Mouse (Mus musculus): ENCODE results near the gene Epha4.

The Epha4 gene

DNA sequence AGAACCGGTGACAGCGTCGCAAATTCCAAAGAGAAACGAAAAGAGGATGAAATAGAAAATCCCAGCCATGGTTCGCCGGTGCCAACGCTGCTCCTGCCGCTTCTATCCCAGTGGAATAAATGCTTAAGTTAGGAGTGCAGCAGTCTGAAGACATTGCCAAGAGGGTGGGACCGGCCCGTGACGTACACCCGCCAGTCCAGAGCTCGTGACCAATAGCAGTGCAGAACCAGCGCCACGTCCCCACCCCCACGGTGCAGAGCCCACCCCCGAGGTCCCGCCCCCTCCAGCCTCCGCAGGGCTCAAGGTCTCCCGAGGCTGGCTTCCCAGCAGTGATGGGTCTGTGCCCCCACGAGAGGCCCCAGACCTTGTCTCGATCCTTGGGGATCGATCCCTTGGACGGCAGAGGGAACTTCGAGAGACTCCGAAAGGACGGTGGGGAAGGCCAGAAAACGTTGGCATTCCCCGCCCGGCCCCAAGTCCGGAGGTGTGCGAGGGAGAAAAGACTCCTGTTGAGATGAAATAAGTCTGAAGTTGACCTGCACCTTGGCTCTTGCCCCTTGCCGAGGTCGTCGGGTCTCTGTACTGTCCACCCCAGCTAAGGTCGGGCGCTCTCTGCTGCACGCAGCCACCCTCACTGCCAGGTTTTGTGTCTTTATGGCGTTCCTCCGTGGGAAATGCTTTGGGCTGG, at the start of gene Epha4:
TSS of gene Epha4 (minus strand) at position 126 of the 688 bp plus-strand sequence.
- peak; percentile 95 for DNase-seq (ENCODE audit: low spot score)

DNA sequence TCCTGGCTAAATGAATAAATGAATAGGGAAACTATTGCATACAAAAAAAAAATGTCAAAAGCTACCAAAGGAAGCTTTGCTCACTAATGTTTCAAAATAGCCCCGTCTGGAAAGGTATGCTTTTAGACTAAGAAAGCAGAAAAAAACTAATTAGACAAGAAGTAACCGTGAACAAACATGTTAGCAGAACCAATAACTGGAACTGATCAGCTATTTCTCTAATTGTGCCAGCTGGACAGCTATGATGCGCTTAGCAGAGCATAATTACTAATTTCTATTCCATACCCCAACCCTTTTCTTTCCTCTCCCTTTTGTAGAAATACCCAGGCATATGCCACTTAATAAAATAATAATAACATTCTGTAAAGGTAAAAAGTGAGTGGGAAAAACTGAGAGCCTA, 41.3 kb upstream of the Epha4 start:
- DNase-seq (ENCODE audit: low spot score), result no peak

DNA sequence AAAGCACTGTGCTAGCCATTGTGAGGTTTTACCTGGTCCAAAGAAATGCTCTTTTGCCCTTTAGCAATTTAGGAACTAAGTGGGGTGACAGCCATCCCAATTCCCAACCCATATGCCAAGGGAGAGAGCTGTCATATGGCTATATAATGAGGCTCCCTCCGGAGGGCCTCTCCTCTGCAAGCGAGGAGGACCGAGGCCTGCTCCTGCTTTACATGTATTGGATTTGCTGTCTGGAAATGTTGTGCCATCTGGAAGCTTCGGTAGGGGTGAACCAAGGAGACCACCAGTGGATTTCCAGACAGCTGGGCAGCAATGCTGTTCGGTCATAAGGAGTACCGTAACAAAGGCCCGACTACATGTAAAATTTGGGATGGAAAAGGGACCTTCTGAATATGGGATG, 37.0 kb upstream of the Epha4 start:
- no peak for DNase-seq (ENCODE audit: low spot score)

DNA sequence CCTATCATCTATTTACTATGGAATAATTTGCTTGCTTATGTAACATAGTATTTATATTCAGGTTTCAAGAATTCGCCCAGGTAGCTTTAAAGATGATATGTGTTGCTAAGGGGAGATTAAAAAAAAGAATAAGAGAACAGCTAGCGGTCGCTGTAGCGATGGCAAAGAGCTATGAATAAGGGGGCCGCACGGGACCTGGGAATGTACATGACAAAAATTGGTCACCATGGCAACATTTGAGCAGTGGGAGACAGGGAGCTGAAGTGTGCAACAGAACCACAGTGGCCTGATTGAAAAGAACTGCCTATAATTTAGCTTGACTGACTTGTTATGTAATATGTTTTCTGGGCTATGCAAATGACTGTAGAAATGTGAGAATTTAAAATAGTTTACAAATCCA, 30.8 kb upstream of the Epha4 start:
- peak; percentile 64 for DNase-seq (ENCODE audit: low spot score)

DNA sequence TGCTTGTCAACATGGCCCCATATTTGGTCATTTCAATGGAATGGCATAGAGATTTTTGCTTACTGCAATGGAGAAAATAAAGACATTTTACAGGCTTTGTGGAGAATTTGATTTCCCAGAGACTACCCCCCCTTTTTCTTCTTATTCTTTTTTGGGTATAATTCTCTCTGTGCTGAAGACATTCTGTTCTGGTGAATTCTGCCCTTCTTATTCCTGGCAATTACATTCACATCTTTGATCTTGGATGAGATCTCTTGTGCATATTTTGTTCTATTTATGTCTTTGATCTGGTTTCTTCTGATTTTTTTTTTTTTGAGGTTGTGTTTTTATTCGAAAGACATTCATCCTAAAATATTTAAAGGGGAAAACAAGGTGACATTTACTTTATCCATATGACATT, 30.1 kb upstream of the Epha4 start:
- DNase-seq (ENCODE audit: low spot score), result no peak

DNA sequence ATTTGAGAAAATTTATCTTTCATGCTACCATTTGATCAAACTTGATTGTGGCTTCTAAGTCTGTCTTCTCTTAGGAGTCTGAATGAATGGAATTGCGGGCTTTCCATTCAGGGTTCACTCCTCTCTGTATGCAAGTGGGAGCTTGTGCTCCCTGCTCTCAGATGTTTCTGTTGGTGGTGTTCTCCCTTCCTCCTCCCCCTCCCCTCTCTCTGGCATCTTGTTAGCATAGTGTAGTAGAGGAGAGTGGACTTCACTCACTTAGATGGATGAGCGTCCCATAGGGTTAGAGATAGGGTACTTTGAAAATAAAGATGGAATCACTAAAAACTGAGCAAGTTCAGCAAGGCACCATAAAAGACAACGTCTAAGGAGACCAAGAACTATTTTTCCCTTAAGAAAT, 29.4 kb upstream of the Epha4 start:
- DNase-seq (ENCODE audit: low spot score), result no peak

DNA sequence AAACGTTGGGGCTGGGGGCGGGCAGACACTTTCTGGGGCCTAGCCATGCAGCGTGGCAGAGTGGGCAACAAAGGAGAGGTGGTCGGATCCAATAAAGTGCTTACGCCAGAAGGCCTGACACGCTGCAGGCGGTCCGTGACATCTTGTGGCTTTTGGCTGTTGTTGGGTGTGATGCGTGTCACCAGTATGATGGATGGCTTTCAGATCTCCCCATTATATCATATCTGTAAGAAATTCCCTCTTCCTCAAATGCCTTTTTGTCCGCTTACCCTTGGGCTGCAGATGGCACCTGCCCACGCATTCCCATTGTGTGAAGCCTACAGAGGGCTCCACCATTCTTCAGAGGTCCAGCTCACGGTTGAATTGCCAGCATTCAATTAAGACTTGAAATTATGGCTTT, 25.1 kb upstream of the Epha4 start:
- DNase-seq (ENCODE audit: low spot score), result no peak

DNA sequence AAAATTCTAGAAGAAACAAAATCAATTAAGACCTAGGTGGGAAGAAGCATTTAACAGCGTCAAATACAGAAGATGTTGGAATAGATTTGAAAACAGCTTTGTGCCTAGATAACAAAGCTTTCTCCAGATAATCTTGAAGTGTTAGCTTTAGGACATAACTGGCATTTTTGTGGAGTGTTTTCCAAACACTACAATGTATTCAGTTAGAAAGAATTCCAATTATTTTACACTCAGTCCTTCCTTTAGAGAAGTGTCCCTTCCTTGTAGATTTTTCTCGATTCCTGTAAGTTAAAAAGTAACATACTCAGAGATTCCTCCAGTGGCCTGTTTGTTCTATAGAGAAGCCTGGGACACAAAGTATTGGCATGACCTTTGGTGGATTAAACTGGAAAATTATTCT, 23.7 kb upstream of the Epha4 start:
- DNase-seq (ENCODE audit: low spot score), result no peak

DNA sequence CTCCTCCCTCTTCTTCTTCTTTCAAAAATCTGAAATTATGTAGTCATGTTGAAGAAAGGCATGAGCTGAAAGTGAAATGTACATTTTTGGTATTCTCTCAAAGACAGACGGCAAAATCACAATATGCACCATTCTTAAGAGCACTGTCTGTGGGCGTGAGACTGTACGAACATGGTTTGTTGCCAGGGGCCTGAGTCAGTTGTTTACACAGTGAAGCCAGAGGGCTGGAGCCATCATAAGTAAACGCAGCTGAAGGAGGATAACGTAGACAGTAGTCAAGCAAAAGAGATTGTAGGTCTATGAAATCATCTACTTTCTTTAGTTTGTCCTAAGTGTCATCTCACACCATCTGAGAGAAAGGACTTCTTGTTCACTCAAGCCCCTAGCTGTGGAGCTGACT, 21.0 kb upstream of the Epha4 start:
- DNase-seq (ENCODE audit: low spot score), result no peak

DNA sequence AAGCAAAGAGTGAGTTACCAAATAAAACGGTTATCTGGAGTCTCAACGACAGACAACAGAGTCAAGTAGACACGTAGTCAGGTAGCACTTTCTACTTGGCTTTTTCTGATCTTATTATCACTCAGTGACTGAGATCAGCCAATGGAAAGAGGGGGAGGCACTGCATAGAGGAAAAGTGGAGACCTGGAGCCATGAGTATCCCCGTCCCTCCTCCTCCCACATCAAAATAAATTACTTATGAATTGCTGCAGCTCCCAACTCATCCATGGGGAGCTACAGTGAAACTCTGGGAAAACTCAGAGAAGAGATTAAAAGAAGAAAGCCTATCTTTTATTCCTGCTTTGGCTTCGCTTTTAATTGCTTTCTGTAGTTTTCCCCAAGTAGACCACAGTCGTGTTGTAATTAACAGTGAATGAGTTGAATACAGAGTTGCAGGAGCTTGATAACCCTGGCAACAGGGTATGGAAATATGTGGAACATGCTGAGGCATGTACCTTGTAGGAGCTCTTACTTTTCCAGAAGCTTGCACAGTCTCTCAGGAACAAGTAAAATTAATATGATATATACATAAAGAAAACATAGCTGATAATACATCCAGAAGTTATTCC, 17.8 kb upstream of the Epha4 start:
- no peak for DNase-seq (ENCODE audit: low spot score)

DNA sequence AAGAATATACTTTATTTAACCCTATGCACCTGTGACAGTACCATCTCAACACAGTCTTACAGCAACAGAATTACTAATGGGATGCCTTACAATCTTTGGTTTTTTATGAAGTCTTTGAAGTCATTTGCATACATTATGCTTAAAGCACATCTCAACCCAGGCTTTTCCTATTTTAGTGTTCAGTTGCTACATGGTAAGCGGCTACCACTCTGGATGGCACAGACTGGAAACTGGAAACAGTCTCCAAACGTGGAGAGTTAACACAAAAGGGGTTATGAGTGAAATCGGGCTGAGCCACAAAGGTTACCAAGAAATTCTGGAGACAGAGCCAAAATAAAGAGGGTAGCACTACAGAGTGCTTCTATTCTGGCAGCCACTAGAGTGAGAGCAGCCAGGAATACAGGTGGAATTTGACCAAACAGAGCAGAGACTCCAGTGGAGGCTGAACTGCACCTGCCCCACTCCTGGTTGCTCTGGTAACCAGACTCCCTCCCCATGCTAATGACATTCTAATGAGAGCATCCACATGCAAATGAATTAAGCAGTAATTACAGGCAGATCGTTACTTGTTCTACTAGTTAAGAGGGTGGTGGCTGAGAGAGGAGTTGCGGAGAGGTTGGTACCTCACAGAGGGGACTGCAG, 17.2 kb upstream of the Epha4 start:
- no peak for DNase-seq (ENCODE audit: low spot score)

DNA sequence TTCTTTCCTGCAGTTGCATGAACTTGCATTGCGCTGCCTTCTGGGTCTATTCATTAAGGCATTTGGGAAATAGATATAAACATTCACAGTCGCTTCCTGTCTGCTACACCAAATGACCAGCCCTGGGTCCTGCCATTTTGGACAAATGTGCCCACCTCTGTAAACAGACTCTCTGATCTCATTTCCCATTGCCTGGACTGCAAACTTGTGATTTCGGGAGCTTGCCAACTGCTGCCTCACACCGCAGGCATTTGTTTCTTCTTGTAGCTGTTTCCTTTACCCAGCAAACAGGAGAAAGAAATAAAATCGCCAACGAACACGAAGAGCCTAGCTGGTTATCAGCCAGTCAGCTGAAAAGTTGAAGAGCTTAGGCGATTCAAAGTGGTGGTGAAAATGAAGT, 10.2 kb upstream of the Epha4 start:
- no peak for DNase-seq (ENCODE audit: low spot score)

DNA sequence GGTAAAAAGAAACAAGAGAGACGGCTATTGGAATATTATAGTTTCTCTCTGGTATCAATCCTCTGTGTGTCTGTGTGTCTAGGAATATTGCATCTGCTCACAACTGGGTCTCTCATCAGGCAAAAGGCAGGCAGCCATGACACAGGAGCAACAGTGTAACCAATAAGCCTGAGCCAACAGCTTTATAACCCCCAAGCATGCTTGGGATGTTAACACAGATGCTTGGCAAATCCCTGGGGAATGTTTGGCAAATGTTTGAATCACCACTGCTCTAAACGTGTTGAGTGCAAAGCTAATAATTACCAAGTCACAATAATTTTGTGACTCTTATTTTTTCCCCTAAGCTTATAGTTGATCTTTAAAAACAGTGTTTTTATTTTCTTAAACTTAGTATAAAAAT, 8.5 kb upstream of the Epha4 start:
- no peak for DNase-seq (ENCODE audit: low spot score)

DNA sequence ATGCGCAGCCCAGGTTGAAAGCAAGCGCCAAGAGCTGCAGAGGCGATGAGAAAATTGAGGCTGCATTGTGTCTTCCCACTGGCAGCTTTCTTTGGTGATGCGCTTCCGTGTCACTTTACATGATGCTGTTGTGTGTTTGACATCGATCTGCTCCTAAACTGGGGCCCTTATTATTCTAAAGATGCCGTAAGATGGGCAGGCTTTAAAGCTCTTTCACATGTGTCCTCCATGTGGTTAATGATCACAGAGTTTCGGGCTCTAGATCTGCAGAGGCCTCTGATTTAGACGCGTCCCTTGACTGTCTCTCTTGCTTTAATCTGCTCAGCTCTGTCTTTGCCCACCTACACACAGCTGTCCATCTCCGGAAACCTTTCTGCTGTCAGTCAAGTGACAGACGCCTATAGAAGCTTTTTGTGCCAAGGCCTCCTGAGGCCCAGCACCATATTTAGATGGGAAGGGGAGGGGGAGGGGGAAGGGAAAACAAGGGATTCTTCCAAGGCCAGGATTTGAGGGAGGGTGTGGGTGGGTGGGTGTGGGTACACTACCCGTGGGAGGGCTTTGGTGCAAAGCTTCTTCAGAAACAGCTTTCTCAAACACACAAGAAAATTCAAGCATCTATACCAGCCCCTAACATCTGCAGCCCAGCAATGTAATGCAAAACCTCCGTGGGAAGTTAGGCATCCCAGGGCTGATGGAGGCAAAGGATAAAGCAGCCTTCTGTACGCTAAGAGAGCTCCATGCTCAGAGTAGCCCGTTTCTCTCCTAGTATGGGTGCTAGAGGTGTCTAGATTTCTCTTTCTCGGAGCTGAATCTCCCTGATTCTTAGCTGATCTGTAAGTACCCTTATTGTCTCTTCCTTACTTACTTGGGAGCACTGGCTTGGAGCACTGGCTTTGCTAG, 7.0 kb upstream of the Epha4 start:
- no peak for DNase-seq (ENCODE audit: low spot score)

DNA sequence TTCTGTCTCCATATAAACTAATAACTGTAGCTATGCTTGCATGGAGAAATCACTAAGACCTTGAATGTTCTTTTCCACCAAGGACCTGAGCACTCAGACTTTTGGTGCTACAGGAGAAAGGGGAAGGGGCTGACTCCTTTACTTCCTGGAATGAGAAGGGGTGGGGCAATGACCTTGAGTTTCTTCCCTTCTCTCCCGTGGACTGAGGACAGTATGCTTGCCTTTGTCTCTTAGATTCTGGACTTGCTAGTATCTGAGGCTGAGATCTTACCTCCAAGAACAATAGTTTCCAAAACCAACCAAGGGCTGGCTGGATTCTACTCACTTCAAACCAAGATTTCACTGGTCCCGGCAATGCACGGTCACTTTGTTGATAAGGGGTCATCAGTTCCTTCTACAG, 3.8 kb upstream of the Epha4 start:
- no peak for DNase-seq (ENCODE audit: low spot score)

DNA sequence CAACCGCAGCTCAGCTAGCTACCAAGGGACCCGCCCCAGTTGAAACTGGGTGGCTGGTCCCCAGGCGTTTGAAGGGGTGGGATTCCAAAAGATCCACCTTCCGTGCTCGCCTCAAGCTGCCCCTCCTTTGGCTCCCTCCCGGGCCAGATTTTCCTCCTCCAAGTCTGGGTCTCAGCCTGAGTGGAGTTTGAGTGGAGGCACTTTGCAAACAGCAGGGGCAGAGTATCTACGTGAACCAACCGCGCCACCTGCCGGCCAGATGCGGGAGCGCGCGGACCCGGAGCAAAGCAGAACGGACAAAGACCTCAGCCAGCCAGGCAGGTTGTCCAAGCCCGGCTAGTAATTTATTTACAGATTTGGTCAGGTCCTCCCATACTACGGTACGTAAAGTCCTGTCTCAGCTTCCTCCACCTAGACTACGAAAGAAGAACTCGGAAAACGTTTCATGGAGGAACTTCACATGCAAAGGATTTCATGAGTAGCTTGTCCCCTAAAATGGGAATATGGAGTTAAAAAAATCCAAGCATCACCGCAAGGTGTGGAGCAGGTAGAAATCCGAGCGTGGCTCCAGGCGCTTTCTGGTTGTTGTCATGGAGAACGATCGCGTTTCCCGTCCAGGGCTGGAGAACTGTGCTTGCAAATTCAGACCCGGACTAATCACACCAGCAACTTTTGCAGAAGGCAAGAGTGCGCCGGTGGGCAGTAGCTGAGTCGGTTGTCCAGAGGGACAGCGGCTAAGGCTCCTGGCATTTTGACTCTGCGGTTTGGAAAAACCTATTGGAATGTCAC, 1.5 kb upstream of the Epha4 start:
- DNase-seq (ENCODE audit: low spot score), result peak; percentile 93

DNA sequence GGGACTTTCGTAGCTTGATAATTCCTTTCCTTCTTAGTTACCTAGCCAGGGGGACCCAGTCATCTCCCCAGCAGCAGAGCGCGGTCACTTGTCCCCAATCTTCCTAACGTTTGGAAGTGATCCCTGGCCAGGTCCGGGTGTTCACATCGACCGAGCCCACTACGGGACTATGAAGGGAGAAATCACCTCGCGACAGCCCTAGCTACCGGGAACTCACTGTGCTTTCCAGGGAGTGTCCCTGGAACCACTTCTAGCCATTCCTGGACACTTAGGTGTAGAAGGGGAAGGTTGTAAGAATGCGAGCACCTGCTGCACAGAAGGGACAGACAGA, 728 bp upstream of the Epha4 start:
- no peak for DNase-seq (ENCODE audit: low spot score)

DNA sequence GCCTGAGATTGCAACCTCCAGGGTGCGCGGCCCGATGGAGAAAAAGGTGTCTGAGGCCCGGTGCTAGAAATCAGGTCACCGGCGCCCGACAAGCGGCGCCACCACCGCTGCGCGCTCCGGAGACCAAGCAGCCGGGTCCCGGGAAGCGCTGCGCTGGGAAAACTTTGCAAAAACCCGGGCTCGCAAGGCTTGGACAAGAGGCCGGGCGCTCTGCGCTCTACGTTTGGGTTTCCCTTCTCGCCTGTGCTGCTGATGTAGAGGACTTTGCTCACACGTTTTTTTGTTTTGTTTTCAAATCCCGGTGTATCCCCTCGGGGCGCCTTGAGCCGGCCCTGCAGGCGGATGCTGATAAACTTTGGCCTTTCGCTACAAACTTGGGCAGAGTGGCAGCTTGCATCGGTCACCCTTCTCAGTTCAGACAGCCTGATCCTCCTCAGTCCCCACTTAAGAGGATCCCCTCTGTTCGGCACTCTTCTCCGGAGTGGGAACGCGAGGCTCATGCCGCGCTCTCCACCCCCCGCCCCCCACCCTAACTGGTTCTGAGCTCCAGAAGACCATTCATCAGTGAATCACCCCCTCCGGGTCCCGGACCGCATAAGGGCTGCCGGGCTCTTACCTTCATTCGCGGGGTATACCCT, 444 bp downstream of the Epha4 start:
- peak; percentile 59 for DNase-seq (ENCODE audit: low spot score)

DNA sequence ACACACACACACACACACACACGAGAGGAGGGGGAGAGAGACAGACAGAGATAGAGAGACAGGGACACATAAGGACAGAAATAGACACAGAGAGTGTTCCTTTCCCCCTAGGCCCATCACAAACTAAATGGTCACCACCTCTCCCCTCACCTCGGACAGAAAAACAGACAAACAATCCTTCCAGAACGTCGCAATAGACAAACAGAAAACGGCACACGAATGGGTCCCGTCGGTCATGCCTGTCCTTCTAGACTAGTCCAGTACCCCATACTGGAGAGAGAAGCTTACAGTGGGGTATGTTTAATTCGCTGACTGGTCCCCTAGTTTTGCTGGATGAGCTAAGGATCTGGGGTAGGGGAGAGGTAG, 946 bp downstream of the Epha4 start:
- no peak for DNase-seq (ENCODE audit: low spot score)

DNA sequence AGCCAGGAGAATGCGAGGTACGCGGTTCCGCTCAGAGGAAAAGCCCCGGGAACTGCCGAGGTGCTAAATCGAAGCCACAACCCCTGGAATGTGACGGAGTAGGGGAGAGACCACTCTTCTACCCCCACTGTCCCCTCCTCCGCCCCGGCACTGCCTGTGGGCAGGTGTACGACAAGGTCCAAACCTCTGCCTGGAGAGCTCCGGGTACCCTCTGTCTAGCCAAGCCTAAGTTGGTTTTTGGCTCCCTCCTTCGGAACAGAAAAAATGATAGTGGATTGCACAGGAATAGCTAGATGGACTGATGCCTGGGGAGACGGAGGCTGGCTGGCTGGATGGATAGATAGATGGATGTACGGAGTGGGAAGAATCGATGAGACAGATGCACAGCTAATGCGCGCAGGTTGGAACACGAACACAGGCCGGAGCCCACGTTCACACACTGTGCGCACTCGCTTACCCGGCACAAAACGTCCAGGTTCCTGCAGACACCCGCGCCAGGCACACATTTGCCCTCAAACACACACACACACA, 1.4 kb downstream of the Epha4 start:
- peak; percentile 74 for DNase-seq (ENCODE audit: low spot score)

Measured in embryo, embryonic 10 days (tissue).